Mouse (Mus musculus) heart, postnatal 10 days (tissue): ENCODE measurements around the gene Rps6kb2. TPM values are rescaled to one million over a fixed set of nuclear protein-coding genes. Genes with fewer than 3 reads are reported as not detected.
"Not testable (repeated sequence)": the region's sequence is repeated elsewhere in the genome, so short reads cannot be mapped to it uniquely, and the experiment has no call there.

Experiments used
- DNase-seq, 2 experiments: peaks; one replicate each; pipeline ENCODE4 v3.0.0; 2021
- intact Hi-C: fragments of 180-260 bp; cut with DNase I; formaldehyde crosslinking; loops from one replicate; pipeline ENCODE4 v1.15.1; 2025
- total RNA-seq, 2 experiments: library from RNA; stranded (reverse); gene quantifications; 2 replicates each; pipeline ENCODE4 v1.2.3; 2021

Rps6kb2 gene
- total RNA-seq, 2 experiments from 2014 or later: 22.4 to 24.3 TPM

GRCm38 (mm10) chr19:4144550-4145498 is 18.3 kb downstream of the Rps6kb2 start:
- peak in 1 of 2 experiments; percentile 52 for DNase-seq
- intact Hi-C loops: loop anchor here (5.0 kb wide), 1 partner anchor 128 kb away; no protein-coding TSS in a partner anchor

GRCm38 (mm10) chr19:4143759-4144268 is 19.3 kb downstream of the Rps6kb2 start, which contains the start of gene Cabp4:
Gene Cabp4, minus strand, starts transcription at chr19:4144033.
- intact Hi-C loops: no loop called here
- no peak for DNase-seq

- intact Hi-C loops: no loop called here
- no peak for DNase-seq
These were observed 20.6 kb downstream of the Rps6kb2 start for GRCm38 (mm10) chr19:4142416-4143173.

GRCm38 (mm10) chr19:4140147-4140546 is 23.0 kb downstream of the Rps6kb2 start:
- intact Hi-C loops: no loop called here

GRCm38 (mm10) chr19:4139446-4139845 is 23.7 kb downstream of the Rps6kb2 start, which contains the start of gene Gpr152:
Gene Gpr152, plus strand, starts transcription at chr19:4139787.
- intact Hi-C loops: no loop called here
- no peak for DNase-seq

More at GRCm38 (mm10) chr19:4140147-4140546, 23.0 kb downstream of the Rps6kb2 start:
- no peak for DNase-seq

- DNase-seq: no peak
- intact Hi-C loops: no loop called here
These were observed 25.2 kb downstream of the Rps6kb2 start for GRCm38 (mm10) chr19:4137913-4138312.

- no peak for DNase-seq
- intact Hi-C loops: no loop called here
These were observed 26.7 kb downstream of the Rps6kb2 start for GRCm38 (mm10) chr19:4136463-4136862.

- intact Hi-C loops, DNase-seq: not testable (repeated sequence)
These were observed 27.2 kb downstream of the Rps6kb2 start for GRCm38 (mm10) chr19:4135963-4136345.

GRCm38 (mm10) chr19:4135229-4135962 is 27.8 kb downstream of the Rps6kb2 start:
- DNase-seq, intact Hi-C loops: not testable (repeated sequence)

GRCm38 (mm10) chr19:4134354-4134753 is 28.8 kb downstream of the Rps6kb2 start:
- no peak for DNase-seq
- intact Hi-C loops: no loop called here

- no peak for DNase-seq
- intact Hi-C loops: loop anchor here (2.0 kb wide), 1 partner anchor 15 kb away; no protein-coding TSS in a partner anchor
These were observed 31.4 kb downstream of the Rps6kb2 start for GRCm38 (mm10) chr19:4131768-4132167.

- no peak for DNase-seq
- intact Hi-C loops: loop anchor here (2.0 kb wide), 1 partner anchor 16 kb away; no protein-coding TSS in a partner anchor
These were observed 32.1 kb downstream of the Rps6kb2 start for GRCm38 (mm10) chr19:4131075-4131474.

- DNase-seq: peak; percentile 44 to 46
- intact Hi-C loops: loop anchor here (2.0 kb wide), 1 partner anchor 17 kb away; no protein-coding TSS in a partner anchor
These were observed 33.0 kb downstream of the Rps6kb2 start for GRCm38 (mm10) chr19:4130106-4130505.

GRCm38 (mm10) chr19:4129462-4129861 is 33.7 kb downstream of the Rps6kb2 start:
- intact Hi-C loops: no loop called here
- DNase-seq: no peak

GRCm38 (mm10) chr19:4126759-4127495 is 36.2 kb downstream of the Rps6kb2 start:
- peak in 1 of 2 experiments; percentile 27 for DNase-seq
- intact Hi-C loops: loop anchor here (2.0 kb wide), 1 partner anchor 36 kb away; the partner anchor contains the start of gene Rps6kb2

GRCm38 (mm10) chr19:4125741-4126696 is 37.1 kb downstream of the Rps6kb2 start, which contains the start of gene Aip:
Gene Aip, minus strand, starts transcription at chr19:4125858.
- DNase-seq: peak; percentile 99
- intact Hi-C loops: loop anchor here (2.0 kb wide), 1 partner anchor 37 kb away; the partner anchor contains the start of gene Rps6kb2

- intact Hi-C loops: not testable (repeated sequence)
- DNase-seq: peak in 1 of 2 experiments; percentile 28
These were observed 37.9 kb downstream of the Rps6kb2 start for GRCm38 (mm10) chr19:4125268-4125667.

- intact Hi-C loops: no loop called here
- DNase-seq: no peak
These were observed 38.7 kb downstream of the Rps6kb2 start for GRCm38 (mm10) chr19:4124432-4124831.
